Mouse (Mus musculus): Measurements from ENCODE around the gene Cd180.
"Not testable (repeated sequence)": the region's sequence is repeated elsewhere in the genome, so short reads cannot be mapped to it uniquely, and the experiment has no call there.

Gene Cd180

GRCm38 (mm10) chr13:102678482-102678881 is 14.9 kb upstream of the Cd180 start:
- DNase-seq: peak; percentile 75

- DNase-seq: no peak
These were observed 8.5 kb upstream of the Cd180 start for GRCm38 (mm10) chr13:102684890-102685289.

GRCm38 (mm10) chr13:102688121-102688520 is 5.2 kb upstream of the Cd180 start:
- no peak for DNase-seq

GRCm38 (mm10) chr13:102689201-102690090 is 3.9 kb upstream of the Cd180 start:
- DNase-seq: no peak

GRCm38 (mm10) chr13:102690184-102690583 is 3.2 kb upstream of the Cd180 start:
- DNase-seq: no peak

GRCm38 (mm10) chr13:102691408-102692150 is 1.8 kb upstream of the Cd180 start:
- DNase-seq: no peak

- DNase-seq: no peak
These were observed 796 bp downstream of the Cd180 start for GRCm38 (mm10) chr13:102694154-102694553.

GRCm38 (mm10) chr13:102695121-102695905 is 2.0 kb downstream of the Cd180 start:
- peak; percentile 66 for DNase-seq

- no peak for DNase-seq
These were observed 5.0 kb downstream of the Cd180 start for GRCm38 (mm10) chr13:102698335-102698734.

- DNase-seq: peak; percentile 77
These were observed 5.5 kb downstream of the Cd180 start for GRCm38 (mm10) chr13:102698751-102699323.

GRCm38 (mm10) chr13:102700176-102700575 is 6.8 kb downstream of the Cd180 start:
- DNase-seq: no peak

- no peak for DNase-seq
These were observed 7.4 kb downstream of the Cd180 start for GRCm38 (mm10) chr13:102700744-102701143.

- no peak for DNase-seq
These were observed 23.6 kb downstream of the Cd180 start for GRCm38 (mm10) chr13:102716973-102717372.

- no peak for DNase-seq
These were observed 32.1 kb downstream of the Cd180 start for GRCm38 (mm10) chr13:102725416-102725815.

- no peak for DNase-seq
These were observed 32.5 kb downstream of the Cd180 start for GRCm38 (mm10) chr13:102725906-102726305.

GRCm38 (mm10) chr13:102726876-102727275 is 33.5 kb downstream of the Cd180 start:
- no peak for DNase-seq

GRCm38 (mm10) chr13:102728035-102728434 is 34.7 kb downstream of the Cd180 start:
- DNase-seq: no peak

- DNase-seq: not testable (repeated sequence)
These were observed 35.6 kb downstream of the Cd180 start for GRCm38 (mm10) chr13:102728951-102729350.

- no peak for DNase-seq
These were observed 39.7 kb downstream of the Cd180 start for GRCm38 (mm10) chr13:102733063-102733462.

GRCm38 (mm10) chr13:102737811-102738210 is 44.5 kb downstream of the Cd180 start:
- DNase-seq: no peak

GRCm38 (mm10) chr13:102739720-102740535 is 46.6 kb downstream of the Cd180 start:
- no peak for DNase-seq

Data from layer of hippocampus, adult 9-11 months (tissue).